Mouse (Mus musculus) lung, postnatal 0 days (tissue): ENCODE results near the gene Adgrl2.

ENCODE experiments used
- CTCF ChIP-seq: IDR thresholded peaks from 2 replicates; pipeline ENCODE4 v1.5.1; 2016; ENCODE audit warnings: antibody characterized with exemption, mild to moderate bottlenecking
- EP300 ChIP-seq: IDR thresholded peaks from 2 replicates; pipeline ENCODE4 v1.6.1; 2016; ENCODE audit warnings: antibody characterized with exemption, mild to moderate bottlenecking, control low read depth

DNA sequence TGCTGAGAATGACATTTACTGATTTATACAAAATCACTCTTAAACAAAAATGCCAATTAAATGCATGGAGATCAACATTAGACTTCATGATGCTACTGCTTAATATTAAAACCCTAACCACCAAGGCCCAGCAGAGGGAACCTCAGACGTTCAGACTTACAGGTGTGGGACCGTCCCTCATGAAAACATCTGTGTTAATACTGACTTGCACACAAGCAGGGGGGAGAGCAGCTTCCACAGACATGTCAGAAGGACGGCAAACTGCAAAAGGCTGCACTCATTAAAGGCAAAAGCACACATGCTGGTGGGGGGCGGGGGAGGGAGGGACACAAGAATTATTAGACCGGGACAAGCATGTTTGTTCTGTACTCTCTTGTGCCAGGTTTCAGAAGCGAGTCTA is 168.7 kb downstream of the Adgrl2 start:
- TF ChIP-seq EP300 (no peak), CTCF (no peak)
